Mouse (Mus musculus): Measurements from ENCODE around the gene Rab42. TPM values are rescaled to one million over a fixed set of nuclear protein-coding genes. Genes with fewer than 3 reads are reported as not detected.

Rab42 gene
- 1 to 10 TPM; 1.4 to 1.6 TPM for total RNA-seq (2021)
- long read RNA-seq, experiment 1, partial matches to known transcripts, result 0 of 2 reads
- long read RNA-seq, experiment 1, other reads (novel, unspliced or antisense), result 0 of 2 reads
- long read RNA-seq, experiment 2, transcript Rab42-201 (2 exons, 761 nt), result major isoform, 5 of 5 reads
- long read RNA-seq, experiment 2, partial matches to known transcripts, result 0 of 5 reads
- long read RNA-seq, experiment 2, other reads (novel, unspliced or antisense), result 0 of 5 reads

GRCm38 (mm10) chr4:132302939-132303479 lies at the start of gene Rab42:
TSS of gene Rab42 (minus strand) at chr4:132303385.
- DNase-seq (ENCODE audit: low spot score in 2 of 2), result peak; percentile 35 to 50

DNA sequence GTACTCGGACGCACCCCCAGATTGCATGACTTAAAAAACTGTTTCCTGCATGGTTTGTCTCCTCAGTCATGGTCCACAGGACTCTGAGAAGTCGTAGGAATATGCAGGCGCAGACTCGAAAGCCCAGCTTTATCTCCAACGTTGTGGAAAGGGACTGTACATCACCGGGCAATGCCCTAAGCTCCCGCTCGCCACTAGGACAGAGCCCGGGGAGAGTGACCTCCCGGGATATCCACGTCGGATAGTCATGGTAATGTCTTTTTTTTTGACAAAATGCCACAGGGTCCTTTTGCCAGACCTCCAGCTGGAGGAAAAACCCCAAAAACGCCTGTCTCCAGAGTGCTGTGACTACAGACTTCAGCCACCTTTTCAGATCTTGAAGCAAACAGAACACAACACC lies 49.6 kb upstream of the Rab42 start:
- DNase-seq (ENCODE audit: low spot score in 2 of 2), result peak in 1 of 2 experiments; percentile 16

- no peak for DNase-seq (ENCODE audit: low spot score in 2 of 2)
These were observed 48.2 kb upstream of the Rab42 start for GRCm38 (mm10) chr4:132351401-132351800.

DNA sequence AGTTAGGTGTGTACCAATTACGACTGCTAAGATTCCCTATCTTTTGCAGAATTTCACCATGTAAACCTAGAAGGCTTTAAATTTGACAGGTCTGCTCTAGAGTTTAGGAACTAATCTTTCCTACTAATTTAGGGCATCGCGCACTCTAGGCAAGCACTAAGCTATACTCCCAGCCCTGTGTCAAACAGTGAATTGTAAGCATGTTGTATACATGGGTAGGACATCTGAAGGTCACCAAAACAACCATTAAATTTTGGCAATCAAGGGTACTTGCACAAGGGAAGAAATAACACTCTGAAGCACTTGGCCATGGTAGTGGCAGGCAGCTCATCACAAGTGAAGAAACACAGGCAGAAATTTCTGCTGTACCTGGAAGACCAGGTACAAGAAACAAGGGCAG lies 47.7 kb upstream of the Rab42 start:
- DNase-seq (ENCODE audit: low spot score in 2 of 2), result no peak

DNA sequence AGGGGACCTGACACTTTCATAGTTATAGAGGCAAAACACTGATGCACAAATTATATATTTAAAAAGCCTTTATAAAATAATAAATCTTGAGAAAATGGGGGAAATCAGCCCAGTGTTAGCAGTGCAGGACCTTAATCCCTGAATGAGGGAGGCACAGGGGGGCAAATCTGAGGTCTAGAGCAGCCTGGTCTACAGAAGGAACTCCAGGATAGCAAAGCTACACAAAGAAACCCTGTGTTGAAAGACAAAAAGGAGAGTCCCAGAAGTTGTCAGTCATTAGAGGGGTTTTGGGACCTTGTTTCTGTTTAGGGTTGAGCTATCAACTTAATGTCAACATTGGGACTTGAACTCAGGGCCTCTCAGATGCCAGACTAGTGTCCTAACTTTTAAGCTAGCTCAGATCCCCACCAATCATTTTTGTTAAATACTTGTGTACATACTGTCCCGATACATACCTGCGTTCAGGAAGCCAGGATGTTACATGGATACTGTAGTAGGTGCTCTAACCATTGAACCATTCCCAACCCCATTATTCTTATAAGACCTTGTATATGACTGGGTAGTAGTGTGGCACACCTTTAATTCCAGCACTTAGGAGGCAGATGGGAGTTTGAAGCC lies 47.0 kb upstream of the Rab42 start:
- no peak for DNase-seq (ENCODE audit: low spot score in 2 of 2)

GRCm38 (mm10) chr4:132349495-132350122 lies 46.4 kb upstream of the Rab42 start:
- no peak for DNase-seq (ENCODE audit: low spot score in 2 of 2)

DNA sequence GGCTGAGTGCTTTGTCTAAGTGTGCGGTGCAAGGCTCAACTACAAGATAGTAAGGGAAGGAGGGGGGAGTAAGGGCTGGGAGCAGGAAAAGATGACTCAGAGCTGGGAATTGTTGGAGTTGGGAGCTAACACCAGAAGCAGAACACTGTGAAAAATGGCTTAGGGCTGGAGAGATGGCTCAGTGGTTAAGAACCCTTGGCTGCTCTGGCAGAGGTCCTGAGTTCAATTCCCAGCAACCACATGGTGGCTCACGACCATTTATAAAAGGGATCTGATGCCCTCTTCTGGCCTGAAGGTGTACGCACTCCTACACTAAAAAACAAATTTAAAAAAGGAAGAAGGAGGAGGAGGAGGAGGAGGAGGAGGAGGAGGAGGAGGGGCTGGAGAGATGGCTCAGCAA lies 43.5 kb upstream of the Rab42 start:
- DNase-seq (ENCODE audit: low spot score in 2 of 2), result no peak

DNA sequence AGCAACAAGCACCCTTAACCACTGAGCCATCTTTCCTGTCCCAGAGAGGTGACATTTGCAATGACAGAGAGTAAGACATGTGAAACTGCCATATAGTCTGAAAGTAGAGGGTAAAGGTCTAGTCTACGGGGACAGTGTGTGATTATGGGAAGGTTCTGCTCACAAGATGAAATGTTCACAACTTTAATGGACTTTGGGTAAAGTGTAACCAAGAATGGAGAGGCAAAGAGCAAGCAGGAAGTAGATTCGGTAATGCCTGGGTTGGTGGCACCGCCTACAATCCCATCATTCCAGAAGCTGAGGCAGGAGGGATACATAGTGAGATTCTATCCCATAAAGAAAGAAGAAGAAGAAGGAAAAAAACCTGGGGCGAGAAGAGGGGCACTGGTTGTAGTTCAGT lies 43.1 kb upstream of the Rab42 start:
- DNase-seq (ENCODE audit: low spot score in 2 of 2), result no peak

GRCm38 (mm10) chr4:132345843-132346212 lies 42.6 kb upstream of the Rab42 start:
- DNase-seq (ENCODE audit: low spot score in 2 of 2), result no peak

- peak; percentile 99 for DNase-seq (ENCODE audit: low spot score in 2 of 2)
These were observed 42.1 kb upstream of the Rab42 start for GRCm38 (mm10) chr4:132345135-132345842.

GRCm38 (mm10) chr4:132344403-132345134 lies 41.4 kb upstream of the Rab42 start:
- DNase-seq (ENCODE audit: low spot score in 2 of 2), result no peak

GRCm38 (mm10) chr4:132341451-132341850 lies 38.3 kb upstream of the Rab42 start:
- DNase-seq (ENCODE audit: low spot score in 2 of 2), result no peak

- DNase-seq (ENCODE audit: low spot score in 2 of 2), result no peak
These were observed 35.8 kb upstream of the Rab42 start for GRCm38 (mm10) chr4:132338943-132339342.

GRCm38 (mm10) chr4:132332880-132333279 lies 29.7 kb upstream of the Rab42 start:
- no peak for DNase-seq (ENCODE audit: low spot score in 2 of 2)

DNA sequence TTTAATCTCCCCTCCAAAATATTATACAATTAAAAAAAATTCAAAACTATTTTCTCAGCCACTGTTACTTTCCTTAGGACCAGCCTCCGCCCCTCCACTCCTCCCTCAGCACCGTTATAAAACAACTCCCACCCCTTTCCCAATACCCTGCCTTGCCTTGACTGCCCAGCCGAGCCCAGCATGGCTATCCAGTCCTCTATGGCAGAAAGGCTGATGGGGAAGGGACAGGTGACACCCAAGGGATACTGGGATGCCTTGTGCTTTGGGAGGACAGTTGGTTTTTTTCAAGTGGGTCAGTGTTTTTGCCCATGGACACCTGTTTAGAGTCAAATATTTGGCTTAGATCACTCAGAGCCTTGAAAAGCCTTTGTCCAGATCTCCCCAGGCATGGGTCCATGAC lies 28.8 kb upstream of the Rab42 start:
- DNase-seq (ENCODE audit: low spot score in 2 of 2), result no peak

- no peak for DNase-seq (ENCODE audit: low spot score in 2 of 2)
These were observed 26.7 kb upstream of the Rab42 start for GRCm38 (mm10) chr4:132329835-132330354.

DNA sequence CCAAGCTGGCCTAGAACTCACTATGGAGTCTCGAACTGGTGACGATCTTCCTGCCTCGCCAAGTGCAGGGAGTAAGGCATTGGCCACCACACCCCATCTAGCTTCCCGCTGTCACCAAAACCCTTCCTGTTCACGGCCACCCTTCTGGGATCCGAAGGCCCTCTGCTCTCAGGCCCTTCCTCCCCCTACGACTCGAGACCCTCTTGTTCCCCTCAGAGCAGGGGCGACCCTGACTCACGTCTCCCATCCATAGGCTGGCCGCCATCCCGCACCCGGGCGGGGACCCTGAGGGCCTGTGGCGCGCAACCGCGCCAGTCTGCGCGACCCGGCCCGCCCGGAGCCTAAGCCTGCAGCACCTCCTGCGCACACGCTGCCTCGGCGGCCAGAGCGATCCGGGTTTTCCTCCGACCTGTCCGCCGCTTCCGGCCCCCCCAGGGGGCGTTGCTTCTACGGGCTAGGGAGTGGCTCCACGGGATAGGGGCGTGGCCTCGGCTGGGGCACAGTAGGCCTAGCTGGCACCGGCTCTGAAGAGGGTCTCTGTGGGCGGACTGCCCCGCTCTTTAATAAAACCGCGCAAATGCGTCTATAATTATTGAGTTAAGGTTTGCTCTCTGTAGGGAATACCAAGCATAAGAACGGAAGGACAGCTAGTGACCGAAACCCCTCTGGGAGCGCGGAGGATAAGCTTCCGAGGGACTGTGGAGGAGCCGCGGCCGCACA lies 26.1 kb upstream of the Rab42 start, which contains the start of gene Trnau1ap:
TSS of gene Trnau1ap (minus strand) at position 424 of the 720 bp plus-strand sequence.
- DNase-seq (ENCODE audit: low spot score in 2 of 2), result peak; percentile 83 to 87

GRCm38 (mm10) chr4:132328391-132328982 lies 25.3 kb upstream of the Rab42 start:
- DNase-seq (ENCODE audit: low spot score in 2 of 2), result no peak

- DNase-seq (ENCODE audit: low spot score in 2 of 2), result no peak
These were observed 23.3 kb upstream of the Rab42 start for GRCm38 (mm10) chr4:132326481-132326880.

DNA sequence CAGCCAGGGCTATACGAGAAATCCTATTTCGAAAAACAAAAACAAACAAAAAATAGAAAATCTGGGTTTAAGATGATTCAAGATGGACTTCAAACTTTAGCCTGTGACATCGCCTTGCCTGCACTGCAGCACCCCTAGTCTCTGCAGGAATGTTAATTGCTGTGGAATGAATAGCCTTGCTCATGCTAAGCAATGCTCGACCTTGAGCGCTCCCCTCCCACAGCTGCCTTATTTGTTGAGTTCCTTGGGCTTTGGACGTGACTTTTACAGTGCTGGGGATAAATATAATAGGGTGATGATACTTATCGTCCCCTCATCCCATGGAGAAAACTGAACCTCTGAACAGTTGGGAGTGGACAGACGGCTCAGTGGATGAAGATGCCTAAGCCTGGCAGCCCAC lies 12.5 kb upstream of the Rab42 start:
- no peak for DNase-seq (ENCODE audit: low spot score in 2 of 2)
